Mouse (Mus musculus) heart, embryonic 14.5 days (tissue): ENCODE measurements at regions not wholly inside any gene's neighbourhood (a gene's known extent, or its start where the extent isn't known, plus 50 kb on each side); places are given as distances from the start of the nearest gene placed in this dataset.

Source experiments
- ATAC-seq: fragments of 200-750 bp; cut with Nextera tagmentation; 2 replicates; pipeline ENCODE4 v1.8.0; 2017; ENCODE audit warnings: low read depth, moderate TSS enrichment; ENCODE audit not compliant: insufficient number of reproducible peaks, insufficient read depth, low FRiP score
- H3K27ac ChIP-seq, 2 experiments: fragments of 200-500 bp in 1 of 2; fragments of 300-500 bp in 1 of 2; sonication (generic) in 1 of 2; replicated peaks in 1 of 2; 2 replicates each; pipeline ENCODE4 v1.5.1; 2012 to 2014; ENCODE audit warnings: low read depth in 2 of 2, low read length in 2 of 2, control low read depth in 1 of 2, mild to moderate bottlenecking in 1 of 2, mixed read lengths in 1 of 2; ENCODE audit not compliant: control insufficient read depth in 1 of 2, insufficient read depth in 1 of 2
- H3K27me3 ChIP-seq: fragments of 300-500 bp; sonication (generic); 2 replicates; pipeline ENCODE4 v1.6.1; 2014; ENCODE audit warnings: mild to moderate bottlenecking, low read length, control low read depth; ENCODE audit not compliant: control insufficient read depth, insufficient read depth
- H3K36me3 ChIP-seq: fragments of 300-500 bp; sonication (generic); 2 replicates; pipeline ENCODE4 v1.6.1; 2014; ENCODE audit warnings: mild to moderate bottlenecking, control low read depth, low read length, mixed read lengths; ENCODE audit not compliant: control insufficient read depth, insufficient read depth
- H3K4me1 ChIP-seq, 2 experiments: fragments of 200-500 bp in 1 of 2; fragments of 300-500 bp in 1 of 2; sonication (generic) in 1 of 2; 2 replicates each; pipeline ENCODE4 v1.6.1; 2012 to 2014; ENCODE audit warnings: low read length in 2 of 2, control low read depth in 1 of 2, mixed read lengths in 1 of 2; ENCODE audit not compliant: control insufficient read depth in 2 of 2, insufficient read depth in 2 of 2
- H3K4me2 ChIP-seq: fragments of 300-500 bp; sonication (generic); 2 replicates; pipeline ENCODE4 v1.6.1; 2014; ENCODE audit warnings: mild to moderate bottlenecking, low read length
- H3K4me3 ChIP-seq, 2 experiments: fragments of 200-500 bp in 1 of 2; fragments of 300-500 bp in 1 of 2; sonication (generic) in 1 of 2; 2 replicates each; pipeline ENCODE4 v1.5.1; 2012 to 2014; ENCODE audit warnings: low read length in 2 of 2, mild to moderate bottlenecking in 2 of 2, control low read depth in 1 of 2, low read depth in 1 of 2, moderate library complexity in 1 of 2; ENCODE audit not compliant: control insufficient read depth in 1 of 2, insufficient read depth in 1 of 2
- H3K9ac ChIP-seq: fragments of 300-500 bp; sonication (generic); 2 replicates; pipeline ENCODE4 v1.6.1; 2014; ENCODE audit warnings: mild to moderate bottlenecking, low read length
- H3K9me3 ChIP-seq: fragments of 300-500 bp; sonication (generic); 2 replicates; pipeline ENCODE4 v1.6.1; 2016; ENCODE audit warnings: low read length, control low read depth; ENCODE audit not compliant: control insufficient read depth
- WGBS: fragments of 180-500 bp; shearing (Covaris S2); extraction: QIAGEN DNeasy Blood & Tissue Kit; methylation state at CpG from one replicate; pipeline ENCODE4 v1.1.7; 2014; 5-methylcytosine and 5-hydroxymethylcytosine counted together

GRCm38 (mm10) chr13:72358243-72358904 lies 270.2 kb upstream of the Irx2 start:
- H3K27ac ChIP-seq, result no peak overlapping the region
- no peaks in the 10 kb centered on the region for H3K9me3 ChIP-seq
- no peak overlapping the region for H3K4me3 ChIP-seq
- no peaks in the 10 kb centered on the region for H3K36me3 ChIP-seq
- no peak overlapping the region for H3K4me2 ChIP-seq
- H3K4me1 ChIP-seq, result peaks cover 4 to 8% of the 10 kb centered on the region in 2 experiments
- H3K27me3 ChIP-seq, result peaks cover 12% of the 10 kb centered on the region
- no peak overlapping the region for H3K9ac ChIP-seq
- no peak for ATAC-seq
- WGBS, result 54% methylated on average over 8 of the region's 8 CpGs

GRCm38 (mm10) chr13:72365534-72366271 lies 262.9 kb upstream of the Irx2 start:
- Histone ChIP-seq H3K9ac (no peak overlapping the region), H3K4me1 (peaks cover 24 to 35% of the 10 kb centered on the region in 2 experiments), H3K4me3 (no peak overlapping the region), H3K27ac (no peak overlapping the region), H3K9me3 (no peaks in the 10 kb centered on the region), H3K36me3 (no peaks in the 10 kb centered on the region), H3K27me3 (peaks cover 80% of the 10 kb centered on the region), H3K4me2 (0 out of 2 replicates have a peak overlapping the region, but pooled peaks have one; percentile 7)
- no peak for ATAC-seq
- 17% methylated on average over 24 of the region's 24 CpGs for WGBS

- Histone ChIP-seq H3K27me3 (peaks cover 80% of the 10 kb centered on the region), H3K4me3 (no peak overlapping the region)
Measured at GRCm38 (mm10) chr13:72366281-72366680, 262.3 kb upstream of the Irx2 start.

GRCm38 (mm10) chr13:72370131-72370530 lies 258.5 kb upstream of the Irx2 start:
- H3K27me3 ChIP-seq, result peaks cover 68% of the 10 kb centered on the region
- no peak overlapping the region for H3K4me3 ChIP-seq
- no peak overlapping the region for H3K9ac ChIP-seq
- H3K4me1 ChIP-seq, result peaks cover 22 to 29% of the 10 kb centered on the region in 2 experiments
- no peak overlapping the region for H3K4me2 ChIP-seq
- WGBS, result 86% methylated on average over 1 of the region's 1 CpGs
- no peak for ATAC-seq
- no peak overlapping the region for H3K27ac ChIP-seq
- no peaks in the 10 kb centered on the region for H3K9me3 ChIP-seq
- H3K36me3 ChIP-seq, result no peaks in the 10 kb centered on the region

More at GRCm38 (mm10) chr13:72366281-72366680, 262.3 kb upstream of the Irx2 start:
- Histone ChIP-seq H3K4me2 (0 out of 2 replicates have a peak overlapping the region, but pooled peaks have one; percentile 7), H3K4me1 (peaks cover 27 to 40% of the 10 kb centered on the region in 2 experiments), H3K36me3 (no peaks in the 10 kb centered on the region), H3K9me3 (no peaks in the 10 kb centered on the region), H3K9ac (no peak overlapping the region), H3K27ac (no peak overlapping the region)
- 32% methylated on average over 11 of the region's 11 CpGs for WGBS
- no peak for ATAC-seq

GRCm38 (mm10) chr13:72370997-72371396 lies 257.6 kb upstream of the Irx2 start:
- Histone ChIP-seq H3K4me2 (peak overlapping the region; percentile 31; the same call in 1 of the 2 replicates), H3K4me1 (peaks cover 17 to 20% of the 10 kb centered on the region in 2 experiments), H3K9me3 (no peaks in the 10 kb centered on the region), H3K27ac (peak overlapping the region; percentile 57 to 61), H3K36me3 (no peaks in the 10 kb centered on the region), H3K4me3 (no peak overlapping the region), H3K27me3 (peaks cover 65% of the 10 kb centered on the region), H3K9ac (no peak overlapping the region)
- peak; percentile 80 for ATAC-seq
- WGBS, result 0% methylated on average over 5 of the region's 5 CpGs

- no peaks in the 10 kb centered on the region for H3K9me3 ChIP-seq
- no peak overlapping the region for H3K27ac ChIP-seq
- no peak overlapping the region for H3K4me2 ChIP-seq
- H3K9ac ChIP-seq, result no peak overlapping the region
- 88% methylated on average over 2 of the region's 2 CpGs for WGBS
- H3K27me3 ChIP-seq, result no peaks in the 10 kb centered on the region
- H3K4me1 ChIP-seq, result no peaks in the 10 kb centered on the region
- H3K4me3 ChIP-seq, result no peak overlapping the region
- ATAC-seq, result no peak
- no peaks in the 10 kb centered on the region for H3K36me3 ChIP-seq
Measured at GRCm38 (mm10) chr13:72393366-72393765, 235.3 kb upstream of the Irx2 start.

GRCm38 (mm10) chr13:72400677-72401076 lies 227.9 kb upstream of the Irx2 start:
- no peak overlapping the region; the same call in 1 of the 2 replicates for H3K9ac ChIP-seq
- ATAC-seq, result peak; percentile 28; the same call in 1 of the 2 replicates
- no peaks in the 10 kb centered on the region for H3K36me3 ChIP-seq
- peaks cover 3% of the 10 kb centered on the region; the same call in 1 of the 2 replicates for H3K27me3 ChIP-seq
- H3K4me3 ChIP-seq, result no peak overlapping the region
- H3K4me2 ChIP-seq, result peak overlapping the region; percentile 44
- no peaks in the 10 kb centered on the region for H3K9me3 ChIP-seq
- 5% methylated on average over 10 of the region's 10 CpGs for WGBS
- peaks cover 11 to 12% of the 10 kb centered on the region in 2 experiments; a peak in 3 of 4 replicates for H3K4me1 ChIP-seq
- peak overlapping the region; percentile 20 to 30; a peak in 2 of 4 replicates for H3K27ac ChIP-seq
